Mouse (Mus musculus): ENCODE measurements around the gene Srpx2. TPM values are rescaled to one million over a fixed set of nuclear protein-coding genes. Genes with fewer than 3 reads are reported as not detected.

Gene Srpx2
- polyA plus RNA-seq, 1 experiment, result 1.6 TPM

GRCm38 (mm10) chrX:133931302-133932013, 23.2 kb downstream of the Srpx2 start:
- no peaks in the 10 kb centered on the region for H3K4me1 ChIP-seq (ENCODE audit: control insufficient read depth, insufficient read depth, low read length)

GRCm38 (mm10) chrX:133936605-133937225, 28.5 kb downstream of the Srpx2 start:
- Histone ChIP-seq H3K27ac (ENCODE audit: insufficient read depth, low read length) (no peak overlapping the region), H3K4me3 (ENCODE audit: insufficient read depth, low read length) (no peak overlapping the region), H3K4me1 (ENCODE audit: control insufficient read depth, insufficient read depth, low read length) (no peaks in the 10 kb centered on the region)
- no peak for TF ChIP-seq POLR2A (IDR thresholded peaks at IDR 0.05; ENCODE audit: extremely low read depth, insufficient read depth, low read length)
- no peak for TF ChIP-seq CTCF (IDR thresholded peaks at IDR 0.05; ENCODE audit: extremely low read depth, insufficient read depth, low read length)

More at GRCm38 (mm10) chrX:133931302-133932013, 23.2 kb downstream of the Srpx2 start:
- no peak overlapping the region for H3K27ac ChIP-seq (ENCODE audit: insufficient read depth, low read length)
- no peak overlapping the region for H3K4me3 ChIP-seq (ENCODE audit: insufficient read depth, low read length)
- TF ChIP-seq POLR2A (IDR thresholded peaks at IDR 0.05; ENCODE audit: extremely low read depth, insufficient read depth, low read length) (no peak), CTCF (IDR thresholded peaks at IDR 0.05; ENCODE audit: extremely low read depth, insufficient read depth, low read length) (no peak)

- Histone ChIP-seq H3K4me1 (ENCODE audit: control insufficient read depth, insufficient read depth, low read length) (no peaks in the 10 kb centered on the region), H3K27ac (ENCODE audit: insufficient read depth, low read length) (no peak overlapping the region), H3K4me3 (ENCODE audit: insufficient read depth, low read length) (no peak overlapping the region)
- TF ChIP-seq CTCF (IDR thresholded peaks at IDR 0.05; ENCODE audit: extremely low read depth, insufficient read depth, low read length), result no peak
- TF ChIP-seq POLR2A (IDR thresholded peaks at IDR 0.05; ENCODE audit: extremely low read depth, insufficient read depth, low read length), result no peak
These were observed 31.3 kb downstream of the Srpx2 start for GRCm38 (mm10) chrX:133939561-133939960.

GRCm38 (mm10) chrX:133947427-133947826, 39.2 kb downstream of the Srpx2 start:
- Histone ChIP-seq H3K4me1 (ENCODE audit: control insufficient read depth, insufficient read depth, low read length) (no peaks in the 10 kb centered on the region), H3K4me3 (ENCODE audit: insufficient read depth, low read length) (no peak overlapping the region), H3K27ac (ENCODE audit: insufficient read depth, low read length) (no peak overlapping the region)
- TF ChIP-seq POLR2A (IDR thresholded peaks at IDR 0.05; ENCODE audit: extremely low read depth, insufficient read depth, low read length) (no peak), CTCF (IDR thresholded peaks at IDR 0.05; ENCODE audit: extremely low read depth, insufficient read depth, low read length) (peak; percentile 87)

- Histone ChIP-seq H3K27ac (ENCODE audit: insufficient read depth, low read length) (no peak overlapping the region), H3K4me1 (ENCODE audit: control insufficient read depth, insufficient read depth, low read length) (no peaks in the 10 kb centered on the region), H3K4me3 (ENCODE audit: insufficient read depth, low read length) (no peak overlapping the region)
- no peak for TF ChIP-seq CTCF (IDR thresholded peaks at IDR 0.05; ENCODE audit: extremely low read depth, insufficient read depth, low read length)
- no peak for TF ChIP-seq POLR2A (IDR thresholded peaks at IDR 0.05; ENCODE audit: extremely low read depth, insufficient read depth, low read length)
These were observed 46.4 kb downstream of the Srpx2 start for GRCm38 (mm10) chrX:133954661-133955060.

- no peaks in the 10 kb centered on the region for H3K4me1 ChIP-seq (ENCODE audit: control insufficient read depth, insufficient read depth, low read length)
- TF ChIP-seq CTCF (IDR thresholded peaks at IDR 0.05; ENCODE audit: extremely low read depth, insufficient read depth, low read length) (no peak), POLR2A (IDR thresholded peaks at IDR 0.05; ENCODE audit: extremely low read depth, insufficient read depth, low read length) (no peak)
- H3K27ac ChIP-seq (ENCODE audit: insufficient read depth, low read length), result no peak overlapping the region
- no peak overlapping the region for H3K4me3 ChIP-seq (ENCODE audit: insufficient read depth, low read length)
These were observed 52.4 kb downstream of the Srpx2 start for GRCm38 (mm10) chrX:133960617-133961016.

- Histone ChIP-seq H3K4me1 (ENCODE audit: control insufficient read depth, insufficient read depth, low read length) (no peaks in the 10 kb centered on the region), H3K4me3 (ENCODE audit: insufficient read depth, low read length) (no peak overlapping the region), H3K27ac (ENCODE audit: insufficient read depth, low read length) (no peak overlapping the region)
- TF ChIP-seq CTCF (IDR thresholded peaks at IDR 0.05; ENCODE audit: extremely low read depth, insufficient read depth, low read length), result no peak
- no peak for TF ChIP-seq POLR2A (IDR thresholded peaks at IDR 0.05; ENCODE audit: extremely low read depth, insufficient read depth, low read length)
These were observed 56.4 kb downstream of the Srpx2 start for GRCm38 (mm10) chrX:133964615-133965014.

GRCm38 (mm10) chrX:133981231-133982002, 73.2 kb downstream of the Srpx2 start, which contains the start of gene Sytl4:
Gene Sytl4, minus strand, starts transcription at chrX:133981812.
- no peak for TF ChIP-seq POLR2A (IDR thresholded peaks at IDR 0.05; ENCODE audit: extremely low read depth, insufficient read depth, low read length)
- no peak for TF ChIP-seq CTCF (IDR thresholded peaks at IDR 0.05; ENCODE audit: extremely low read depth, insufficient read depth, low read length)
- Histone ChIP-seq H3K4me3 (ENCODE audit: insufficient read depth, low read length) (no peak within 1 kb of the TSS), H3K27ac (ENCODE audit: insufficient read depth, low read length) (no peak within 1 kb of the TSS), H3K4me1 (ENCODE audit: control insufficient read depth, insufficient read depth, low read length) (no peaks in the 10 kb centered on the region)

Other genes starting within 250 kb of the Srpx2 start
- 10.9 and 11.4 TPM in 2 replicates for gene Pcdh19, start 219.4 kb upstream of the Srpx2 start, polyA plus RNA-seq (2012; rRNA removed)
- 1.6 and 1.7 TPM in 2 replicates for gene Tnmd, start 57.4 kb upstream of the Srpx2 start, polyA plus RNA-seq (2012; rRNA removed)
- 16.3 and 16.5 TPM in 2 replicates for gene Tspan6, start 10.0 kb upstream of the Srpx2 start, polyA plus RNA-seq (2012; rRNA removed)
- gene Sytl4, start 73.4 kb downstream of the Srpx2 start, polyA plus RNA-seq (2012; rRNA removed), result 0.35 and 0.42 TPM in 2 replicates
- 107 and 122 TPM in 2 replicates for gene Cstf2, start 150.8 kb downstream of the Srpx2 start, polyA plus RNA-seq (2012; rRNA removed)

All from cortical plate, adult 2 months (tissue).